Mouse (Mus musculus) bone marrow macrophage, adult 2 months (primary cell): Measurements from ENCODE around the gene Calr3. TPM values are rescaled to one million over a fixed set of nuclear protein-coding genes. Genes with fewer than 3 reads are reported as not detected.

ENCODE experiments used
- H3K27ac ChIP-seq: 2 replicates; pipeline ENCODE4 v1.5.1; 2012; ENCODE audit warnings: low read depth, low read length; ENCODE audit not compliant: insufficient read depth
- H3K4me1 ChIP-seq: 2 replicates; pipeline ENCODE4 v1.6.1; 2012; ENCODE audit warnings: low read length; ENCODE audit not compliant: control insufficient read depth, insufficient read depth
- H3K4me3 ChIP-seq: 2 replicates; pipeline ENCODE4 v1.5.1; 2012; ENCODE audit warnings: mild to moderate bottlenecking, low read length, moderate library complexity; ENCODE audit not compliant: insufficient read depth
- CTCF ChIP-seq: IDR thresholded peaks from 2 replicates; pipeline ENCODE4 v1.5.1; 2012; ENCODE audit warnings: low read depth, mild to moderate bottlenecking, low read length, moderate library complexity
- POLR2A ChIP-seq: IDR thresholded peaks from 2 replicates; pipeline ENCODE4 v1.6.1; 2012; ENCODE audit warnings: mild to moderate bottlenecking, low read depth, low read length, borderline replicate concordance
- polyA plus RNA-seq: library from polyadenylated mRNA; stranded (reverse); fragments of >200 nt; gene quantifications from 2 replicates; pipeline ENCODE4 v1.2.4, GENCODE M21; 2012; ENCODE audit not compliant: missing spikeins, insufficient read depth, insufficient read length

Gene Calr3
- polyA plus RNA-seq, 1 experiment, result 0.52 TPM

DNA sequence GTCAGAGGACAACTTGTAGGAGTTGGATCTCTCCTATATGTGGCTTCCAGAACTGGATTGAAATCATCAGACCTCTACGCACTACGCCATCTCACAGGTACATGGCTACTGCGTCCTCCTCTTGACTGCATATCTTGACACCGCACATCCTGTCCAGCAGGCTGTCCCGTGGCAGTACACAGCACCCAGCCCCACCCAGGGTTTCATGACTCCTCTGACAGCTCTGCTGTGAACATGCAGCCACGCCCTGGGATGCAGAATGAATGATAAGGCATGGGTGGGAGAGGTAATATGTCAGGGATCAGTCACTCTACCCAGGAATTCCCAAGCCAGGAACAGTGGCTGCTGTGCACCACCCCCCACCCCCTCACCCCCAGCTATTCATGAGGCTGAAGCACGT, 29.8 kb downstream of the Calr3 start:
- Histone ChIP-seq H3K27ac (no peak overlapping the region), H3K4me3 (no peak overlapping the region), H3K4me1 (peaks cover 37% of the 10 kb centered on the region)
- no peak for TF ChIP-seq CTCF
- TF ChIP-seq POLR2A, result no peak

- no peak overlapping the region for H3K4me3 ChIP-seq
- peaks cover 24% of the 10 kb centered on the region for H3K4me1 ChIP-seq
- no peak overlapping the region for H3K27ac ChIP-seq
- TF ChIP-seq CTCF, result no peak
- TF ChIP-seq POLR2A, result no peak
Observed at GRCm38 (mm10) chr8:72409443-72409842, 34.2 kb downstream of the Calr3 start.

GRCm38 (mm10) chr8:72407878-72408277, 35.8 kb downstream of the Calr3 start:
- Histone ChIP-seq H3K4me3 (no peak overlapping the region), H3K27ac (no peak overlapping the region), H3K4me1 (peaks cover 24% of the 10 kb centered on the region)
- TF ChIP-seq CTCF (no peak), POLR2A (no peak)

DNA sequence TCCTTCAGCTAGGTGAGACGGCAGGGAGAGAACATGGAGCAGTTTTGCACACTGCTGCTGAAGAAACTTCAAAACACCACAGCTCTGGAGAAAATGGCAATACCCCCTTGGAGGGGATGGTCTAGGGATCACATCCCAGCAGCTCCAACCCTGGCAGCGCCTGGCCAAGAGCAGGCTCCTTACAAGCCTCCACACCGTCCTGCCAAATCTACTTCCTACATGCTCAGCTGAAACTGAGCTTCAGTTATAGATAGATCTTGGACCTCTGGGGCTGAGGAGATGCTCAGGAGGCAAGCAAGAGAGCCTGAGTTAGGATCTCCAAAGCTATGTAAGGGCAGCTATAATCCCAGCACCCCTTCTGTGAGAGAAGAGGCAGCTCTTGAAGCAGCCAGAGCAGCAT, 40.7 kb downstream of the Calr3 start:
- H3K4me1 ChIP-seq, result peaks cover 19% of the 10 kb centered on the region
- TF ChIP-seq CTCF (no peak), POLR2A (no peak)
- H3K27ac ChIP-seq, result no peak overlapping the region
- H3K4me3 ChIP-seq, result no peak overlapping the region

DNA sequence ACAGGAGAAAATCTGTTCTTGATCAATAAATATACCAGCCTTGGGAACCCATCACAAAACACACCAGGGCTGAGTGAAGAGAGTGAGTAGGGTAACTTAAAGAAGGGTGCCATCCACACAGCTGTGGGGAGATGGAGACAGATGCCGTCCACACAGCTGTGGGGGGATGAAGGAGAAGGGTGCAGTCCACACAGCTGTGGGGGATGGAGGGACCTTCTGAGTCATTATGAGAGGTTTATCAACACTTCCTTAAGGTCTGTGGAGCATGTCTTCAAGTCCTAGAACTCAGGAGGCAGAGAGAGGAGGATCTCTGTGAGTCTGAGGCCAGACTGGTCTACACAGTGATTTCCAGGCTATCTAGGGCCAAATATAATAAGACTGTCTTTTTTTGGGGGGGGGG, 42.3 kb downstream of the Calr3 start:
- Histone ChIP-seq H3K27ac (no peak overlapping the region), H3K4me3 (no peak overlapping the region), H3K4me1 (peaks cover 15% of the 10 kb centered on the region)
- no peak for TF ChIP-seq POLR2A
- TF ChIP-seq CTCF, result no peak

DNA sequence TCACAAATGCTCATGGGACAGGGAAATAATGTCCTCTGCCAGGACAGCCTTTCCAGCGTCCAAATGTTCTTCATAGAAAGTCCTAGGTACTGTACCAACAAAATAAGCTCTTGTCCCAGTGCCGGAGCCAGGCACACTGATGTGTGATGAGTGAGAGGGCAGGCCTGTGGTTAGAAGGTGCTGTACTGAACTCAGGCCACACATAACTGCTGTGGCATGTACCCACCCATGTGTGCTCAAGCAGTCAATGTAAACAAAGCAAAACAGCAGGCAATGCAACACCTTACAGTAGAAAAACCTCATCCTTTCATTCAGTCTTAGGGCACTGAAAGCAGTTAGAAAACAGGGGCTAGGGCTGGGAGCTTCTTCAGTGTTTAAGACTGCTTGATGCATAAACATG, 57.9 kb downstream of the Calr3 start:
- no peaks in the 10 kb centered on the region for H3K4me1 ChIP-seq
- H3K27ac ChIP-seq, result no peak overlapping the region
- no peak overlapping the region for H3K4me3 ChIP-seq
- TF ChIP-seq CTCF (no peak), POLR2A (no peak)

- Histone ChIP-seq H3K4me3 (no peak overlapping the region), H3K27ac (no peak overlapping the region), H3K4me1 (no peaks in the 10 kb centered on the region)
- no peak for TF ChIP-seq POLR2A
- 0 out of 2 replicates have a peak, but pooled peaks have one; percentile 22 for TF ChIP-seq CTCF
Observed at GRCm38 (mm10) chr8:72382395-72382794, 61.3 kb downstream of the Calr3 start.

- H3K4me3 ChIP-seq, result no peak overlapping the region
- TF ChIP-seq CTCF, result no peak
- no peak for TF ChIP-seq POLR2A
- H3K4me1 ChIP-seq, result 0 out of 2 replicates have a peak, but pooled peaks cover 2% of the 10 kb centered on the region
- H3K27ac ChIP-seq, result no peak overlapping the region
Observed at GRCm38 (mm10) chr8:72380656-72381055, 63.0 kb downstream of the Calr3 start.

DNA sequence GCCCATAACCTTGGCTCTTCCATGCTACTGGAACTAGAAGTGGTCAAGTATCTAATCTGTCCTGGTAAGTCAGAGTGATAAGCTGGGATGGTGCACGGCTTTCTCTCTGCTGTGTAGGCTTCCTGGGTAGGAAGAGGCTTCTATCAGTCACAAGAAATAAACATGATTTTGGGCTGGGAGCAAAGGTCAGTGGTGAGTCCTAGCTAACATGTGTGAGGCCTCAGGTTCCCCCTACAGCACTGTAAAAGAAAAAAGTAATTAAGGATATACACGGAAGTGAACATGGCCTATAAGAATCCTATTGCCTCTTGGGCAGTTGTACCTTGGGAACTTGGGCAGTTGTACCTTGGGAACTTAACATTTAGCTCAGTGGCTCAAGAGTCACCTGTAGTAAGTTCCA, 66.8 kb downstream of the Calr3 start:
- TF ChIP-seq CTCF, result no peak
- no peak for TF ChIP-seq POLR2A
- no peak overlapping the region for H3K4me3 ChIP-seq
- peaks cover 6% of the 10 kb centered on the region for H3K4me1 ChIP-seq
- no peak overlapping the region for H3K27ac ChIP-seq

GRCm38 (mm10) chr8:72376309-72376708, 67.4 kb downstream of the Calr3 start:
- no peak for TF ChIP-seq POLR2A
- TF ChIP-seq CTCF, result no peak
- peaks cover 6% of the 10 kb centered on the region for H3K4me1 ChIP-seq
- H3K27ac ChIP-seq, result no peak overlapping the region
- no peak overlapping the region for H3K4me3 ChIP-seq

DNA sequence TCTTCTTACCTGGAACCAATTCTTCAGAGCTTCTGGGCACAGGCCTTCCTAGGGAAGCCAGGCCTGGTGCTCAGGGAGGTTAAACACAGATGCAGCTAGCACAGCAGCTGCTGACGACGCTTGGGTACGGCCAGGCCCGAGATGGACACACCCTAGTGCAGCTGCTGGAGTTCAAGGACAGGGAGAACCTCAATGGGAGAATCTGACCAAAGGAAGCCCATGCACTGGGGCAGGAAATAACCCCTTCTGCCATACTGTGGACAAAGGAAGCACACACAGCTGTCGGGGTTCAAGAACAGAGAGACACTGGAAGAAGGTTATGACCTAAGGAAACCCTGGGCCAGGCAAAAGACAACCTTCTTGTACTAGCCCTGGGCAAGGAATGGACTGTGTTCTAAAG, 68.5 kb downstream of the Calr3 start:
- Histone ChIP-seq H3K4me1 (peaks cover 6% of the 10 kb centered on the region), H3K27ac (no peak overlapping the region), H3K4me3 (no peak overlapping the region)
- TF ChIP-seq CTCF (no peak), POLR2A (no peak)

Other genes starting within 250 kb of the Calr3 start
- gene Cib3, start 231.0 kb downstream of the Calr3 start, polyA plus RNA-seq, result 0.54 TPM in 1 of 2 replicates, not detected in the other
- not detected in 2 replicates for gene Gm11034, start 230.2 kb downstream of the Calr3 start, polyA plus RNA-seq
- 56.6 and 58.3 TPM in 2 replicates for gene Fam32a, start 224.1 kb downstream of the Calr3 start, polyA plus RNA-seq
- gene Ap1m1, start 203.9 kb downstream of the Calr3 start, polyA plus RNA-seq, result 51.4 and 60.2 TPM in 2 replicates
- 6.7 TPM in 1 of 2 replicates, not detected in the other for gene Gm10282, start 138.6 kb downstream of the Calr3 start, polyA plus RNA-seq
- 34.3 and 37.1 TPM in 2 replicates for gene Klf2, start 124.8 kb downstream of the Calr3 start, polyA plus RNA-seq
- gene Eps15l1, start 22.4 kb downstream of the Calr3 start, polyA plus RNA-seq, result 64.0 and 65.1 TPM in 2 replicates
- gene 1700030K09Rik, start within 50 bp of the Calr3 start, polyA plus RNA-seq, result 6.2 and 13.5 TPM in 2 replicates
- gene Cherp, start 31.4 kb upstream of the Calr3 start, polyA plus RNA-seq, result 43.8 and 48.8 TPM in 2 replicates
- gene Slc35e1, start 48.7 kb upstream of the Calr3 start, polyA plus RNA-seq, result 28.8 and 34.5 TPM in 2 replicates
- gene Med26, start 104.4 kb upstream of the Calr3 start, polyA plus RNA-seq, result 7.5 and 7.8 TPM in 2 replicates
- gene Smim7, start 127.2 kb upstream of the Calr3 start, polyA plus RNA-seq, result 68.6 and 71.9 TPM in 2 replicates
- gene Tmem38a, start 128.2 kb upstream of the Calr3 start, polyA plus RNA-seq, result 8.5 and 9.5 TPM in 2 replicates
- gene Nwd1, start 202.8 kb upstream of the Calr3 start, polyA plus RNA-seq, result 0.08 and 0.11 TPM in 2 replicates